Mouse (Mus musculus): ENCODE data around the gene Elmo2. TPM values are rescaled to one million over a fixed set of nuclear protein-coding genes. Genes with fewer than 3 reads are reported as not detected.

Gene Elmo2
- 100 to 1,000 TPM; 171 to 173 TPM for total RNA-seq (2021)

- peak; percentile 98 to 99 for DNase-seq (ENCODE audit: low spot score in 2 of 2)
- intact Hi-C loops (cut with DNase I), result loop anchor here (1.0 kb wide), 1 partner anchor 38 kb away; no protein-coding TSS in a partner anchor
Observed at GRCm38 (mm10) chr2:165326304-165327190, at the start of gene Elmo2. Elmo2 (minus strand) TSS chr2:165326479.

GRCm38 (mm10) chr2:165376001-165376400, 49.7 kb upstream of the Elmo2 start:
- no peak for DNase-seq (ENCODE audit: low spot score in 2 of 2)
- intact Hi-C loops (cut with DNase I), result no loop called here

GRCm38 (mm10) chr2:165375478-165375877, 49.2 kb upstream of the Elmo2 start:
- intact Hi-C loops (cut with DNase I), result no loop called here
- peak in 1 of 2 experiments; percentile 53 for DNase-seq (ENCODE audit: low spot score in 2 of 2)

- intact Hi-C loops (cut with DNase I), result no loop called here
- peak; percentile 42 to 75 for DNase-seq (ENCODE audit: low spot score in 2 of 2)
Observed at GRCm38 (mm10) chr2:165371066-165371465, 44.8 kb upstream of the Elmo2 start.

GRCm38 (mm10) chr2:165370348-165370747, 44.1 kb upstream of the Elmo2 start:
- DNase-seq (ENCODE audit: low spot score in 2 of 2), result no peak
- intact Hi-C loops (cut with DNase I), result no loop called here

GRCm38 (mm10) chr2:165368496-165368895, 42.2 kb upstream of the Elmo2 start, which contains the start of gene Zfp663:
Zfp663 (minus strand) TSS chr2:165368729.
- DNase-seq (ENCODE audit: low spot score in 2 of 2), result no peak
- intact Hi-C loops (cut with DNase I), result no loop called here

DNA sequence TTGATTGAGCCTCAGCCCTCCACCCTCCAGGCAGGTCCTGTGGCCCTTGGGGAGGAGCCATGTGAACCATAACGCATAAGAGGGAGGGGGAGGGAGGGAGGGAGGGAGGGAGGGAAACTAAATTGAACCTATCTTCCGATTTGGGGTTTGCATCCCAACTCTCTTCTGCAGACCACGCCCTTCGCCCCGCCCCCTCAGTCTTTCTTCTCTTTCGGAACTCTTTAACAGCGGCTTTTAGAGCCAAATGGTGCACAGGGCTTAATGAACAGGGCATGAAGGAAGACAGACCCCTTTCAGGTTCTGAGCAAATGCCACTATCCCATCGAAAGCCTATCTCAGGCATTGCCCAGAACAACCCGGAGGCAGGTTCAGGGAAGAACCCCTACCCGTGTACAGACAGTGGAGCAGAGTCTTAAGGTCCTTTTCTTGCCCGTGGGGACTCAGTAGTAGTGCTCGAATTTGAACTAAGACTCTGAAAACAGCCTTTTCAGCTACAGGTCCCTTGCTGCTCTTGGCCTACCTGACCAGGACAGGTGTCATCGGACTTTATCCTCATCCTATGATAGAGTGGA, 41.7 kb upstream of the Elmo2 start:
- intact Hi-C loops (cut with DNase I), result no loop called here
- DNase-seq (ENCODE audit: low spot score in 2 of 2), result no peak

DNA sequence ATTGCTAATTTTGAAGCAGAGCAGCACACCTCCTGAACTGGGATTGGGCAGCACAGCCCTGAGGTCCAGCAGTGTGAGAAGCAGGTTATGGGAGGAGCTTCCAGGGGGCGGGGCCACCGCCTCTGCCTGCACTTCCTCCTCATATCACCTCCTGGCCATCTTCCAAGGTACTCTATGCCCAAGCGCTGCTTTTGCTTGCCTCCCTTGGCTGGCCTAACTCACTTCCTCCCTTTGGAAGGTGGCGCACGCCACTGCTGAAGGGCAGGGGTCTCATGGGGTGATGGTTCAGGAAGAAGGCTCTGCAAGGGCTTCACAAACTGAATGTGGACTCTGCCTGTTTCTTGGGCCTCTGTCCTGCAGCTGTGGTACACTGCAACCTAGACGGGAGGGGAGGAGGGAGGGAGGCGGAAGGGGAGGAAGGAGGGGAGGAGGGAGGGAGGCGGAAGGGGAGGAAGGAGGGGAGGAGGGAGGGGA, 40.8 kb upstream of the Elmo2 start:
- intact Hi-C loops (cut with DNase I), result no loop called here
- no peak for DNase-seq (ENCODE audit: low spot score in 2 of 2)

- DNase-seq (ENCODE audit: low spot score in 2 of 2), result peak in 1 of 2 experiments; percentile 51
- intact Hi-C loops (cut with DNase I), result loop anchor here (1.0 to 5.0 kb wide), 4 partner anchors 44 to 407 kb away; partner anchors contain the start of gene Cdh22
Observed at GRCm38 (mm10) chr2:165364334-165365091, 38.2 kb upstream of the Elmo2 start.

GRCm38 (mm10) chr2:165363282-165363681, 37.0 kb upstream of the Elmo2 start:
- intact Hi-C loops (cut with DNase I), result loop anchor here (5.0 kb wide), 2 partner anchors 131 to 406 kb away; partner anchors contain the start of gene Cdh22
- no peak for DNase-seq (ENCODE audit: low spot score in 2 of 2)

GRCm38 (mm10) chr2:165360861-165361260, 34.6 kb upstream of the Elmo2 start:
- intact Hi-C loops (cut with DNase I), result loop anchor here (2.0 to 5.0 kb wide), 3 partner anchors 129 to 404 kb away; partner anchors contain the start of gene Cdh22
- peak; percentile 44 to 56 for DNase-seq (ENCODE audit: low spot score in 2 of 2)

DNA sequence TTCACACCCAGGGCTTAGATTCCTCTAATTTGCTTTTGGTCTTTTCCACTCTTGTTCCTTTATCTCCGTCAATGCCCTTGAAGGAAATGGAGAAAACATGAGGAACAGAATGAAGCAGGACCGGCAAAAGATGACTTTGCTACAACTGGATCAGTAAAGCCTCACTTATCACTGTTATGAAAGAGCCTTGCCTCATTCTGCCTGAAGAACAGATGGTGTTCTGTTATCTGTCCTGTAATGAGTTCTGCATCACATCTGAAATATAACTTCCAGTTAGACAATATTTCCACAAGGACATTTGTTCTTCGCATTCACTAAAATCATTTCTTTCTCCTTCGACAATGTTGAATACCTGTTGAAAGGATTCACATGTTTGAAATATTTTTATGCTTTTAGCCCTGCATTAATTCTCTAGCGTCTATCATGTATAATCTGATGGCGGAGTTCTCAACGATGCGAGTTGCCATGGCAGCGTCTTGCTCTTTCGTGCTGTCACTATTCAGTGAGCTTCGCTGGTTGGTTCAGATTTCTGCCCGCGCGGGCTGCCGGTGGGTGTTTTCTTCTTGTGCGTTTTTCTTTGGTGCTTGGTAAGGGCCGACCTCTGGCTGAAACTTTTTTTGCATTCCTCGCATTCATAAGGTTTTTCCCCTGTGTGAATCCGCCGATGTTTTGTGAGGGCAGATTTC, 25.7 kb upstream of the Elmo2 start:
- DNase-seq (ENCODE audit: low spot score in 2 of 2), result peak; percentile 50 to 63
- intact Hi-C loops (cut with DNase I), result no loop called here

DNA sequence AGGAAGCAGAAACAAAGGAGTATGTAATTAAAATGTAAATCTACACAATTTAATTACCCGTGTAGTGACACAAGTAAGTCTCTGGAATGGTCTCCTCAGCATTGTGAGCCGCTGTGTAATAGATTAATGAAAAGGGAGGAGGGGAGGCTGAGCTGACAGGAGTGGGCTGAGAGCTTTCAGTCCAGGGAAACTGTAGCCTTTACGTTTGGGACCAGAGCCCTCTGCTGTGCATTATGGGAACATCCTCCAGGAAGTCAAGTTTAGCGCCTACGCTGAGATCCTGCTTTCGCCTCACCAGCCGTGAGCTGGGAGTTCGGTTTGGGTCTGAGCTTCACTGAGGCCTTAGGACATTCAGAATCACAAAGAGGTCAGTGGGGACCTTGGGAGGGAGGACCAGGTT, 23.2 kb upstream of the Elmo2 start:
- intact Hi-C loops (cut with DNase I), result no loop called here
- peak; percentile 42 to 73 for DNase-seq (ENCODE audit: low spot score in 2 of 2)

GRCm38 (mm10) chr2:165346180-165346579, 19.9 kb upstream of the Elmo2 start:
- intact Hi-C loops (cut with DNase I), result no loop called here
- no peak for DNase-seq (ENCODE audit: low spot score in 2 of 2)

DNA sequence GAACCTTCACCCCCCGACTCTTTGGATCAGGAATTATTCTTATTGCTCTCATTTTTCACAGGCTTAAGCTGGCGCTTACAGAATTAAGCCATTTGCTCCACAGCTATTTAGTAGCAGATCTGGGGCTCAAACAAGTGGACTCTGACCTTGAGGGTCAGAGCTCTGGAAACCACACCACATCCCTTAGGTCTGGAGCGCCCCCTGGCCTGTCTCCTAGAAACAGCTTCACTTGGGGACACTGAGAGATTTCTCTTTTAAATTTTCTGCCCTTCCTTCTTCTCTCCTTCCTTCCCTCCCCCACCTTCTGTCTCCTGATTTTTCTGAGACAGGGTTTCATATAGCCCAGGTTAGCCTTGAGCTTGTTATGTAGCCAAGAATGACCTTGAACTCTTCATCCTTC, 10.9 kb upstream of the Elmo2 start:
- intact Hi-C loops (cut with DNase I), result no loop called here
- DNase-seq (ENCODE audit: low spot score in 2 of 2), result no peak

DNA sequence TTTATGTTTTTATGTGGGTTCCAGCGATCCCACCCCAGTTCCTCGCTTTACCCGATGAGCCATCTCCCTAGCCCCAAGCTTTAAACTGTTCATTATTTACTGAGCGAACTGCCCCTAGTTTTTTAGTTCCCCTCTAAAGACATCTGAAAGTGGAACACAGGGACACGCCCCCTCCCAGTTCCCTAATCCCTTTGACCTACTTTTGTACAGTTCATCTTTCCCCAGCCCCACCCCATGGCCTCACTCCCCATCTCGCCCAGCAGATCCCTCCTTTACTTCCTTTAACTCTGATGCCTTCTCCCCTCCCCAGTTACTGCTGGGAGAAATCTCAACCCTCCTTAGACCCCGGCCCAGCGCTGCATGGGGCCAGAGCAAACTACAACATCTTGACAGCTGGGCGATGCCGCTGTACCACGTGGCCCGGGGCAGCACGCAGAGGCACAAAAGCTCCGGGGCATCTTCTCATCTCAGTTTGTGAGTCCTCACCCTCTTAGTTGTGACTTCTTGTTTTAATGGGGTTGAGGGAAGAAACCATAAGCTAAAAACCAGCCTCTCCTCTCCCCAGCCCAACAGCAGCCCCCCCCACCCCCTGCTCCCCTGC, 6.4 kb upstream of the Elmo2 start:
- peak in 1 of 2 experiments; percentile 13 for DNase-seq (ENCODE audit: low spot score in 2 of 2)
- intact Hi-C loops (cut with DNase I), result no loop called here

GRCm38 (mm10) chr2:165329703-165330102, 3.4 kb upstream of the Elmo2 start:
- DNase-seq (ENCODE audit: low spot score in 2 of 2), result no peak
- intact Hi-C loops (cut with DNase I), result no loop called here

DNA sequence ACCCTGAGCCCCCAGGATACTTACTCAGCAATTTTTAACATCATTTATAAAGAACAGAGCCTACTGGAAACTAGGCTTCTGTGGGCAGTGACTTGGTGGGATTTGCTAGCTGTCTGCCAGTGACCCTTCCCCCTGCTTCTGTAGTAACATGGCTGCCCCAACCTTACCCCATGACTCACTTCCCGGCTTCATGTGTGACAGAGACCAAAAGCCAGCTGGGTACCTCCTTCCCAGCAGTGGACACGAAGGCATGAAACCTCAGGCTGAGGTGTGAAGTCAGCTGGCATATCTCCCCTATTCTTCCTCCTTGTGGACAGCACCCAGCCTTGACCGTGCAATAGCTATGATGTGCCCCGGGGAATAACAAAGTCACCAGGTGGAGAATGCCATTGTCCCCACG, 2.5 kb upstream of the Elmo2 start:
- no peak for DNase-seq (ENCODE audit: low spot score in 2 of 2)
- intact Hi-C loops (cut with DNase I), result no loop called here

- intact Hi-C loops (cut with DNase I), result no loop called here
- DNase-seq (ENCODE audit: low spot score in 2 of 2), result no peak
Observed at GRCm38 (mm10) chr2:165327386-165327785, 1.1 kb upstream of the Elmo2 start.

Data from left cerebral cortex, postnatal 25 days (tissue).